Mouse (Mus musculus) forebrain, embryonic 12.5 days (tissue): ENCODE measurements around the gene C1qtnf3. TPM values are rescaled to one million over a fixed set of nuclear protein-coding genes. Genes with fewer than 3 reads are reported as not detected.

Experiments used
- ATAC-seq: fragments of 200-750 bp; cut with Nextera tagmentation; 2 replicates; pipeline ENCODE4 v1.8.0; 2017; ENCODE audit warnings: moderate TSS enrichment; ENCODE audit not compliant: low FRiP score
- H3K27ac ChIP-seq: fragments of 300-500 bp; sonication (generic); 2 replicates; pipeline ENCODE4 v1.5.1; 2016; ENCODE audit warnings: mild to moderate bottlenecking
- H3K27me3 ChIP-seq: fragments of 300-500 bp; sonication (generic); 2 replicates; pipeline ENCODE4 v1.6.1; 2016; ENCODE audit warnings: mild to moderate bottlenecking
- H3K36me3 ChIP-seq: fragments of 300-500 bp; sonication (generic); replicated peaks from 2 replicates; pipeline ENCODE4 v1.6.1; 2016; ENCODE audit warnings: mild to moderate bottlenecking
- H3K4me1 ChIP-seq: fragments of 300-500 bp; sonication (generic); 2 replicates; pipeline ENCODE4 v1.6.1; 2016
- H3K4me2 ChIP-seq: fragments of 300-500 bp; sonication (generic); 2 replicates; pipeline ENCODE4 v1.6.1; 2016; ENCODE audit warnings: mild to moderate bottlenecking, moderate library complexity
- H3K4me3 ChIP-seq: fragments of 300-500 bp; sonication (generic); replicated peaks from 2 replicates; pipeline ENCODE4 v1.5.1; 2016; ENCODE audit warnings: mild to moderate bottlenecking
- H3K9ac ChIP-seq: fragments of 300-500 bp; sonication (generic); 2 replicates; pipeline ENCODE4 v1.6.1; 2016; ENCODE audit warnings: mild to moderate bottlenecking
- H3K9me3 ChIP-seq: fragments of 300-500 bp; sonication (generic); 2 replicates; pipeline ENCODE4 v1.6.1; 2016
- WGBS: fragments of 180-500 bp; shearing (Covaris S2); methylation state at CpG from one replicate; pipeline ENCODE4 v1.1.7; 2016; 5-methylcytosine and 5-hydroxymethylcytosine counted together
- polyA plus RNA-seq: library from polyadenylated mRNA; unstranded; fragments of >200 nt; fragmentation: Nextera tagmentation; extraction: Ambion mirVana; gene quantifications from 2 replicates; pipeline ENCODE4 v1.2.1, GENCODE M21; 2016

Gene C1qtnf3
- polyA plus RNA-seq, result 0.59 and 1.6 TPM in 2 replicates

DNA sequence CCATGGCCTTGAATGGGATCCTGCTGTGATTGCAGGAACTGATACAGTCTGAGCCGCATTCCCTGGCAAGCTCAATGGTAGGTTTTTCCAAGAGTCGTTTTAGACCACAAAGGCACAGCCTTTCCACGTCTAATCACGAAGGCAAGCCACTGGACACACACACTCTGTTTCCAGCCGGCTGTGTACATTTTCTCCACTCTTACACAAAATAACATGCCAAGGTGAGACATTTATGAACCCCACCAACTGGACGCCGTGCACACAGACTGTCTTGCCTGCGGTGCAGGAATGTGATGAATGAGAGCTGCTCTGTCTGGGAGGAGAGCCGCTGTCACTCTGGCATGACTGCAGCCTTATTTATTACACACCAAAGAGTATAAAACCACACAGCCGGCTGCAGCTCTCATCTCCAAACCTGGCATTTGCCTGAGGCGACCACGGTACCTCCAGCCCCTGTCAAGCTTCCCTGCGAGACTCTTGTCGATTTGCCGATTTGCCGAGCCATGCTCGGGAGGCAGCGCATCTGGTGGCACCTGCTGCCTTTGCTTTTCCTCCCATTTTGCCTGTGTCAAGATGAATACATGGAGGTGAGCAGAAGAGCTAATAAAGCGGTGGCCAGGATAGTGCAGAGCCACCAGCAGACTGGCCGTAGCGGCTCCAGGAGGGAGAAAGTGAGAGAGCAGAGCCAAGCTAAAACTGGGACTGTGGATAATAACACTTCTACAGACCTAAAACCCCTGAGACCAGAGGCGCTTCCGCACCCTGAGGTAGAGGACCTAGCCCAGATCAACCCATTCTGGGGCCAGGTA, at the start of gene C1qtnf3:
Gene C1qtnf3, plus strand, starts transcription at position 382 of the 809 bp plus-strand sequence.
- Histone ChIP-seq H3K27ac (no peak within 1 kb of the TSS), H3K4me3 (no peak within 1 kb of the TSS), H3K36me3 (no peaks in the 10 kb centered on the region), H3K4me1 (peaks cover 8% of the 10 kb centered on the region; the same call in 1 of the 2 replicates), H3K4me2 (no peak within 1 kb of the TSS), H3K9ac (no peak within 1 kb of the TSS), H3K9me3 (no peaks in the 10 kb centered on the region), H3K27me3 (no peaks in the 10 kb centered on the region)
- WGBS, result 80% methylated on average over 23 of the region's 23 CpGs
- no peak for ATAC-seq

DNA sequence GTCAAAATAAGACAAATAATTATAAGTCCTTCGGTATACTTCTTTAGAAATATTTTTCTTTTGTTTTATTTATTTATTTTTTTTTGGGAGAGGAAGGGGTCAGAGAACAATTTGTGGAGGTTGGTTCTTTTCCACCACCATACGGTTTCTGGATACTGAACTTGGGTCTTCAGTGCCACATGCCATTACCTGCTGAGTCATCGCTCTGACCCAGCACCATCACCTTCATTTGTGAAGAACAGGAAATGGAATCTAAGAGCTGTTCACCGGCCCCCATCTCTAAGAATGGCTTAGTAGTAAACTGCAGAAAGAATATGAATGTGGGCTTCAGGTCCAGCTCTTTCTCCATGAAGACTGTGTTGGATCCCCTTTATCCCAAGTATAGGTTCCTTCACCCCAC, 49.8 kb upstream of the C1qtnf3 start:
- Histone ChIP-seq H3K4me1 (no peaks in the 10 kb centered on the region), H3K36me3 (no peaks in the 10 kb centered on the region), H3K27me3 (no peaks in the 10 kb centered on the region), H3K4me2 (no peak overlapping the region), H3K4me3 (no peak overlapping the region), H3K27ac (no peak overlapping the region), H3K9me3 (no peaks in the 10 kb centered on the region), H3K9ac (no peak overlapping the region)
- no peak for ATAC-seq
- WGBS, result 91% methylated on average over 4 of the region's 4 CpGs

DNA sequence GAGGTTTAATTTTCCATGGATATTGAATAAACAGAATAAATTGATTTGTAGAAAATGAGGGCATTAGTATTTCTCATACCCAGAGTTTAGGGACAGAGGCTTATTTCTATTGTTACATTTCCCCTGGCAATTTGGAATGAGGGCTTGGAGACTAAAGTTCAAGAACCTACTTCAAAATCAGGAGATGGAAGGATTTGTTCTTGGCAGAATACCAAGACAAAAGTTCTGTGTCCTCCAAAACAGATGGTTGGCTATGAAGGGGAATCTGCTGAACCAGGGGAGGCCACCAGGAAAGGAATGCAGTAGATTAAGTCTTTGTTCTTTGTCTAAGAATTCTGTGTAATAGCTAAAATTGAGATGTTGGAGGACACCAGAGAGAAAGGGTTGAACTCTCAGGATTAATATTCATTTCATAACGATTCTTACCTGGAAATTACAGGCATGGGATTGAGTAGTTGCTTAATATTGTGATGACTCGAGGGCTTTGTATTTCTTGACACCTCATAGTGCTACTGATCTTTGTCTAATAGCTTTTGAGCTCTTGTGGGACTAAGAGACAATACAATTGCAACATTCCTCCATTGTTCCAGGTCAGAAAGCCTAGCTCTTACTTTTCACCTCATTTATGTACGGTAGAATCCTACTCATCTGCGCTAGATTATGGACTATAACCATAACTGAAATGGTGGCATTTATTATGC, 35.4 kb upstream of the C1qtnf3 start:
- H3K36me3 ChIP-seq, result no peaks in the 10 kb centered on the region
- H3K4me2 ChIP-seq, result no peak overlapping the region
- no peak overlapping the region for H3K27ac ChIP-seq
- H3K9ac ChIP-seq, result no peak overlapping the region
- no peak overlapping the region for H3K4me3 ChIP-seq
- no peaks in the 10 kb centered on the region for H3K27me3 ChIP-seq
- no peak for ATAC-seq
- no peaks in the 10 kb centered on the region for H3K9me3 ChIP-seq
- H3K4me1 ChIP-seq, result no peaks in the 10 kb centered on the region
- 81% methylated on average over 4 of the region's 4 CpGs for WGBS

DNA sequence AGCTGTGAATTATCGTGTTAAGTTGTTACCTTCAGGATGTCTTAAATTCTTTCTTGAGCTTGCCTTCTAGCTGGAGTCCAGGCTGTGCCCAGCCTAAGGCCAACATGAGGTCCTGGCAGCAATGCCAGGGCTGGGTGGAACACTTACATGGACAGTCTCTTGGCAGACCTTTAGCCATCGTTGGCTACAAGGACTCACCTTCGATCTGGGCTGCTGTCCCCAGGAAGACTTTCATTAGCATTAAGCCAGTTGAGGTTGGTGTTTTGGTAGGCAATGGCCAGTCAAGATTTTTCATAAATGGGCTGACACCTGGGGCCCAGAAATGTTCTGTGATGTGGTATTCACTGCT, 34.8 kb upstream of the C1qtnf3 start:
- WGBS, result 94% methylated on average over 3 of the region's 3 CpGs
- Histone ChIP-seq H3K4me3 (no peak overlapping the region), H3K4me1 (peaks cover under 1% of the 10 kb centered on the region), H3K36me3 (no peaks in the 10 kb centered on the region), H3K4me2 (no peak overlapping the region), H3K9ac (no peak overlapping the region), H3K27me3 (no peaks in the 10 kb centered on the region), H3K27ac (no peak overlapping the region), H3K9me3 (no peaks in the 10 kb centered on the region)
- no peak for ATAC-seq

DNA sequence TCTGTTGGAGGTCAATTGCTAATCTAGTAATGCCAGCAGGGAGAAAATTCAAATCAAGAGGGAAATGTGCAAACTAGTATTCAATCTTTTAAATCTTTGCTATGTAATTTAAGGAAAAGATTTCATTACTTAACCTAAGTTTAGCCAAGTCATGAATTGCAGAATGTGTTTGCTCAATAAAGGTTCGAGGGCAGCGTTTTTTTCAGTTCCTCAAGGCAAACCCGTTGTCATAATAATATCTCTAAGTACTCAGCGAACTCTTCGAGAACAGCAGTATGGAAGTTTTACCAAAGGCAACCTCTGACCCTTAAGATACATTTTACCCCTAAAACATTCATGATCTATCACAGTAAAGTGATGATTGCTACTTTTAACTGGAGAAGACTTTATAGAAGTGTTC, 31.9 kb upstream of the C1qtnf3 start:
- 81% methylated on average over 5 of the region's 5 CpGs for WGBS

DNA sequence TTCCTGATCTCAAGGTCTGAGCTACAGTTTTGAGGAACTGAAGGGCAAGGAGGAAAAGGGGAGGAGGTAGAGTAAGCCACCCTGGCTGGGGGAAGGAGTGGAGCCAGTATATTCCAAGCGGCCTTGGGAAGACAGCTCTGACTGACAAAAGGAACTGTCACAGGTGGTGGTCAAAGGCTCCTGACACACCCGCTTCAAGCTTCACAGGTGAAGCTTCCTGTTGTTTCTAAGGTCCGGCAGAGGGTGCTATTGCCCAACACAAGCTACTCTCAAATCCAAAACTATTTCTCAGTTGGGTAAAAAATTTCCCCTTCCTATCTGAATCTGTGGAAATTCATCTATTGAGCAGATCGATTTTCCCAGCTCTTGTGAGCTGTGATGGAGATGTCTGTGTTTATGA, 31.1 kb upstream of the C1qtnf3 start:
- H3K4me3 ChIP-seq, result no peak overlapping the region
- 34% methylated on average over 4 of the region's 4 CpGs for WGBS
- no peak for ATAC-seq

More for the DNA sequence above, 31.9 kb upstream of the C1qtnf3 start:
- Histone ChIP-seq H3K27me3 (no peaks in the 10 kb centered on the region), H3K4me2 (no peak overlapping the region), H3K9ac (no peak overlapping the region), H3K9me3 (no peaks in the 10 kb centered on the region), H3K4me3 (no peak overlapping the region), H3K36me3 (no peaks in the 10 kb centered on the region), H3K27ac (no peak overlapping the region), H3K4me1 (peaks cover 5% of the 10 kb centered on the region)
- ATAC-seq, result no peak

DNA sequence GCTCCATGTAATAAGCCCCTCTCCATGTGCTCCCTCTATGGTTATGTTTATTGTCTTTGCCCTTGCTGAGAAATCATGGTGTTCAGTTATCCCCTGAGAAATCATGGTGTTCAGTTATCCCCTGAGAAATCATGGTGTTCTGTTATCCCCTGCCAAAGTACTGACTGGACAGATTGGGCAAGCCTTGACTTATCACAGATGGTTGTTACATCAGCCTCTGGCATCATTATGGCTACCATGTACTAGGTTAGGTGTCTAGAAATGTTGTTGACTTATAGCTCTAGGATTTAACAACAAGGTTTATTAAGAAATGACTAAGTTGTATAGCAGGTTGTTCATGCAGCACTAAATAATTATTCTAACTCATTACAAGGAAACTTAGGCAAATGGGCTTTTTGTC, 30.1 kb upstream of the C1qtnf3 start:
- Histone ChIP-seq H3K4me1 (peaks cover 5% of the 10 kb centered on the region), H3K36me3 (no peaks in the 10 kb centered on the region), H3K4me2 (no peak overlapping the region), H3K27me3 (no peaks in the 10 kb centered on the region), H3K27ac (no peak overlapping the region), H3K9me3 (no peaks in the 10 kb centered on the region), H3K9ac (no peak overlapping the region), H3K4me3 (no peak overlapping the region)
- no peak for ATAC-seq

More for the DNA sequence above, 31.1 kb upstream of the C1qtnf3 start:
- no peak overlapping the region for H3K4me2 ChIP-seq
- H3K4me1 ChIP-seq, result peaks cover 5% of the 10 kb centered on the region
- no peaks in the 10 kb centered on the region for H3K27me3 ChIP-seq
- no peak overlapping the region for H3K27ac ChIP-seq
- H3K9ac ChIP-seq, result no peak overlapping the region
- no peaks in the 10 kb centered on the region for H3K36me3 ChIP-seq
- no peaks in the 10 kb centered on the region for H3K9me3 ChIP-seq

DNA sequence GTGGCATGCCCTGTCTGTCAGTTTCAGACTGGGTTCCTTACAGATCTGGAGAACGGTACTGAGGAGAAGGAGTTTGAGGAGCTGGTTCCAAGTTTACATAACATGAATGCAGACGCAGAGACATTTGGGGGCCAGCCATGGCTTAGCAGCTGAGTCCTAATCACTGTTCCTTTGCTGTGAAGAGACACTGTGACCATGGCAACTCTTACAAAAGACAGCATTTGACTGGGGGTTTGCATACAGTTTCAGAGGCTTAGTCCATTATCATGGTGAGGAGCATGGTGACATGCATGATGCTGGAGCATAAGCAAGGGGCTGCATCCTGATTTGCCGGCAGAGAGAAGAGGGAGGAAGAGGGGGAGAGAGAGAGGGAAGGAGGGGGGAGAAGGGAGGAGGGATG, 29.6 kb upstream of the C1qtnf3 start:
- ATAC-seq, result peak; percentile 46; the same call in 1 of the 2 replicates
- Histone ChIP-seq H3K27me3 (no peaks in the 10 kb centered on the region), H3K4me1 (peaks cover 7% of the 10 kb centered on the region), H3K9me3 (no peaks in the 10 kb centered on the region), H3K4me2 (no peak overlapping the region), H3K27ac (no peak overlapping the region), H3K36me3 (no peaks in the 10 kb centered on the region), H3K9ac (no peak overlapping the region), H3K4me3 (no peak overlapping the region)
- WGBS, result 35% methylated on average over 3 of the region's 3 CpGs

DNA sequence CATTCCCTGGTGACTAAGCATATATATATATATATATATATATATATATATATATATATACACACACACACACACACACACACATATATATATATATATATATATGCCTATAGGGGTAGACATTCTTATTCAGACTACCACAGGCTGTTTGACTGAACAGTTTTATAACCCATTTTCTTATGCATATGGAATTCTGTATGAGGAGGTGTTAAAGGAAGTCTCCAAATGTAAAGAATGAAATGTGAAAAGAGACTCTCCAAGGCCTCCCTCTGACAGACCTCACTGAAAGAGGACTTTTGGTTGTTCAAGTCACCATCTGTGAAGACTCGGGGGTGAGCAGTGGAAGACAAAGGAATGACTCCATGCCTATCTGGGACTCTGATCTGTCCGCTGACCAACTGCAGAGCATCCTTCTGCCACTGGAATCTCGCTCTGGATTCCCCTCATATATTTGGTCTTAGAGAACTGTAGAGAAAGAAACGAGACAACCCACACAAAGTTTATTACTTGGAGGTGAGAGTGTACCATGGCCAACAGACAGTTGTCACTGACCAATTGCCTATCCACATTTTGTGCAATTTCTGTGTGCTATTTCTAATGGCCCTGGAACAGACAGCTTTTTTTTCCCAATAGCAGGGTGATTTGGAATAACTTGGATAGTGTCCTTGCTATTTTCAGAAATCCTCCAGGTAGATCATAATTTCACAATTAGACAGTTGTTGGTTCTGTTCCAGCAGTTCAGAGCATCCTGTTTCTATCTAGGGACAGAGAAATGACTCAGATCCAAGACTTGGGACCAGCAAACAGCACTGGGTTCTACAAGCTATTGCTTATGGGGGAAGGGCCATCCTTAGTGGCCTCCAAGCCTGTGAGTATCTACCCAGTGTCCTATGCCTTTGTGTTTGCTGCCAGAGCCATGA, 28.8 kb upstream of the C1qtnf3 start:
- no peak overlapping the region for H3K9ac ChIP-seq
- 79% methylated on average over 4 of the region's 4 CpGs for WGBS

DNA sequence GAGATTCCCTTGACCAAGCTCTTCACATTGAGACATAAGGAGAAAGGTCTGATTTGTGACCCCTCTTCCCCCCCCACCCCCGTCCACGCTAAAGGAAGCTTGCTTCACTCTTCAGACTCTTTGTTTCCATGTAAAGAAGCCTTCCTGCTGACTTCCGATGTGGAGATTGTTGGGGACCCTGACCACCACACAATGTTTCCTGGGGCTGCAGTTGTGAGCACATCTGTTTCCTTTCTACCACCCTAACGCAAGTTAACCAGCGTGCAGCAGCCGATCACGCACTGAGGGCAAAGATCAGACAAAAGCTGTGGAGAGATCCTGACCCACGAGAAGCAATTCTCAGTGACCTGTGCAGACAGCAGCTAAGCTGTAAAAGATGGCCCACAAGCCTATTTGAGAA, 24.8 kb upstream of the C1qtnf3 start:
- H3K9ac ChIP-seq, result no peak overlapping the region
- H3K4me2 ChIP-seq, result no peak overlapping the region
- H3K27me3 ChIP-seq, result no peaks in the 10 kb centered on the region
- no peak overlapping the region for H3K4me3 ChIP-seq
- H3K27ac ChIP-seq, result no peak overlapping the region
- ATAC-seq, result no peak
- peaks cover 10% of the 10 kb centered on the region for H3K4me1 ChIP-seq
- no peaks in the 10 kb centered on the region for H3K9me3 ChIP-seq
- no peaks in the 10 kb centered on the region for H3K36me3 ChIP-seq
- 58% methylated on average over 8 of the region's 8 CpGs for WGBS

More for the DNA sequence above, 28.8 kb upstream of the C1qtnf3 start:
- Histone ChIP-seq H3K4me3 (no peak overlapping the region), H3K27ac (no peak overlapping the region), H3K4me2 (no peak overlapping the region), H3K9me3 (no peaks in the 10 kb centered on the region), H3K36me3 (no peaks in the 10 kb centered on the region), H3K4me1 (peaks cover 11% of the 10 kb centered on the region), H3K27me3 (no peaks in the 10 kb centered on the region)
- ATAC-seq, result no peak

DNA sequence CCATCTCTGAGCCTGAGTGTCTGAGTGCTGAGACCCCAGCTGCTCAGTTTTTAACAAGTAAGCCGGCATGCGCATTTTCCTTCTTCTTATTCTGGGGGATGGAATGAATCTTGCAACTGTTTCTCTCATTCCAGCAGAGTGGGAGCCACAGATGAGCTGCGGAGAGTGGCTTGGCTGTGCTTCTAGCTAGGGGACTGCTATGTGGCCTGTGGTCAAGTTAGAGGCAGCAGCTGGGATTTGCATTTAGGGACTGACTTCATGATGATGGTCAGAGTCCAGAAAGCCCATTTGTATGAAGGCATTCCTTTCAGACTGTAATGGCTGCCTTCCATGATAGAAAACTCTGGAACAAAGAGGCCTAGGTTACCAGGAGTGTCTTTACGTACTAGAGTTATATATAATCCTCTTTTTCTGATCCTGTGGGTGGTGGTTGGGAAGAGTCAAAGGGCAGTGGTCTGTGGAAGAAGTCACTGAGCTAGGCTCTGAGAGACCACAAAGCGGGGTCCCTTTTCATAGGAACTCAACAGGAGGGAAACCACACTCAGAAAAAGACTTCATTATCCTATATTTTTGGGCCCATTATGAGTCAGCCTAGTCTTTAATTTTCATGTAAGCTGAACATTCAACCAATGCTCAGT, 23.4 kb upstream of the C1qtnf3 start:
- no peak for ATAC-seq
- H3K9ac ChIP-seq, result no peak overlapping the region
- no peak overlapping the region for H3K4me3 ChIP-seq
- 95% methylated on average over 5 of the region's 5 CpGs for WGBS
- no peak overlapping the region for H3K27ac ChIP-seq
- no peaks in the 10 kb centered on the region for H3K9me3 ChIP-seq
- no peak overlapping the region for H3K4me2 ChIP-seq
- H3K4me1 ChIP-seq, result peaks cover 5% of the 10 kb centered on the region; the same call in 1 of the 2 replicates
- H3K36me3 ChIP-seq, result no peaks in the 10 kb centered on the region
- H3K27me3 ChIP-seq, result no peaks in the 10 kb centered on the region

DNA sequence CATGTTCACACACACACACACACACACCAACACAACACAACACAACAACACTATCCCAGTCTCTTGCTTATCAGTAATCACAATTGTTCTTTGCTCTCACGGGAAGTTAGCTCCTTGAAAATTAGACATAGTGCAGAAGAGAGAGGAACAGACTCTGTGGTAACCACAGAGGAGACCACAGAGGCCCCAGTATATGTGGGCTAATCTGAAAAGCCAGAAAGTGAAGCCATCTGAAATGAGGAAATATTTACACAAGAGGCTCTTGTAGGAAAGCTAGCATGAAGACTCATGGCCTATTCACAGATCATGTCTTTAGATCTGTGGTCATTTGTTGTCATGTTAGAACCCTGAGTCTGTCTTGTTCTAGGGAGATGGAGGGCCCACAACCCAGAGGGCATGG, 18.2 kb upstream of the C1qtnf3 start:
- H3K27ac ChIP-seq, result no peak overlapping the region
- no peak for ATAC-seq
- H3K27me3 ChIP-seq, result no peaks in the 10 kb centered on the region
- H3K4me2 ChIP-seq, result no peak overlapping the region
- no peaks in the 10 kb centered on the region for H3K36me3 ChIP-seq
- H3K9ac ChIP-seq, result no peak overlapping the region
- no peaks in the 10 kb centered on the region for H3K4me1 ChIP-seq
- WGBS, result 74% methylated on average over 1 of the region's 1 CpGs
- H3K4me3 ChIP-seq, result no peak overlapping the region
- no peaks in the 10 kb centered on the region for H3K9me3 ChIP-seq
